Mouse (Mus musculus) kidney, postnatal 0 days (tissue): ENCODE results near the gene Sox2. TPM values are rescaled to one million over a fixed set of nuclear protein-coding genes. Genes with fewer than 3 reads are reported as not detected.
A peak's percentile ranks its signal among the peaks of the same experiment; 100 is the strongest.

Source experiments
- ATAC-seq: fragments of 200-750 bp; cut with Nextera tagmentation; replicated peaks from 2 replicates; pipeline ENCODE4 v1.8.0; 2017; ENCODE audit warnings: low read depth, moderate number of reproducible peaks, moderate TSS enrichment, moderate library complexity; ENCODE audit not compliant: low FRiP score
- DNase-seq: peaks from one replicate; pipeline ENCODE4 v3.0.0-alpha.2; 2016; ENCODE audit warnings: low spot score
- H3K27ac ChIP-seq: fragments of 300-500 bp; sonication (generic); 2 replicates; pipeline ENCODE4 v1.5.1; 2014; ENCODE audit warnings: mild to moderate bottlenecking
- H3K27me3 ChIP-seq: fragments of 300-500 bp; sonication (generic); 2 replicates; pipeline ENCODE4 v1.6.1; 2014; ENCODE audit warnings: low read length, mixed read lengths; ENCODE audit not compliant: insufficient read depth
- H3K36me3 ChIP-seq: fragments of 300-500 bp; sonication (generic); 2 replicates; pipeline ENCODE4 v1.6.1; 2014; ENCODE audit warnings: low read length, mixed read lengths; ENCODE audit not compliant: insufficient read depth
- H3K4me1 ChIP-seq: fragments of 300-500 bp; sonication (generic); replicated peaks from 2 replicates; pipeline ENCODE4 v1.6.1; 2014; ENCODE audit warnings: antibody characterized with exemption, low read length, mixed read lengths; ENCODE audit not compliant: insufficient read depth
- H3K4me2 ChIP-seq: fragments of 300-500 bp; sonication (generic); 2 replicates; pipeline ENCODE4 v1.6.1; 2014; ENCODE audit warnings: mild to moderate bottlenecking, low read length, moderate library complexity, mixed read lengths
- H3K4me3 ChIP-seq: fragments of 300-500 bp; sonication (generic); replicated peaks from 2 replicates; pipeline ENCODE4 v1.5.1; 2014; ENCODE audit warnings: low read depth, low read length
- H3K9ac ChIP-seq: fragments of 300-500 bp; sonication (generic); 2 replicates; pipeline ENCODE4 v1.6.1; 2014; ENCODE audit warnings: low read depth, low read length
- H3K9me3 ChIP-seq: fragments of 300-500 bp; sonication (generic); replicated peaks from 2 replicates; pipeline ENCODE4 v1.6.1; 2016; ENCODE audit warnings: low read length, inconsistent platforms, mixed read lengths
- CTCF ChIP-seq: IDR thresholded peaks from 2 replicates; pipeline ENCODE4 v1.5.1; 2016; ENCODE audit warnings: antibody characterized with exemption, low read depth, mild to moderate bottlenecking, moderate library complexity
- WGBS: fragments of 180-500 bp; shearing (Covaris S2); extraction: QIAGEN DNeasy Blood & Tissue Kit; methylation state at CpG from one replicate; pipeline ENCODE4 v1.1.7; 2014; 5-methylcytosine and 5-hydroxymethylcytosine counted together
- microRNA counts: library from miRNA; unstranded; fragments of <30 nt; microRNA quantifications from one replicate; lab custom pipeline; 2015
- microRNA-seq: library from miRNA; unstranded; fragments of <30 nt; microRNA quantifications from one replicate; pipeline ENCODE4, GENCODE M21; 2016
- polyA plus RNA-seq: library from polyadenylated mRNA; unstranded; fragments of >200 nt; fragmentation: Nextera tagmentation; extraction: Ambion mirVana; gene quantifications from 2 replicates; pipeline ENCODE4 v1.2.1, GENCODE M21; 2015

Sox2 gene
- polyA plus RNA-seq, 1 experiment from 2014 or later = not detected

DNA sequence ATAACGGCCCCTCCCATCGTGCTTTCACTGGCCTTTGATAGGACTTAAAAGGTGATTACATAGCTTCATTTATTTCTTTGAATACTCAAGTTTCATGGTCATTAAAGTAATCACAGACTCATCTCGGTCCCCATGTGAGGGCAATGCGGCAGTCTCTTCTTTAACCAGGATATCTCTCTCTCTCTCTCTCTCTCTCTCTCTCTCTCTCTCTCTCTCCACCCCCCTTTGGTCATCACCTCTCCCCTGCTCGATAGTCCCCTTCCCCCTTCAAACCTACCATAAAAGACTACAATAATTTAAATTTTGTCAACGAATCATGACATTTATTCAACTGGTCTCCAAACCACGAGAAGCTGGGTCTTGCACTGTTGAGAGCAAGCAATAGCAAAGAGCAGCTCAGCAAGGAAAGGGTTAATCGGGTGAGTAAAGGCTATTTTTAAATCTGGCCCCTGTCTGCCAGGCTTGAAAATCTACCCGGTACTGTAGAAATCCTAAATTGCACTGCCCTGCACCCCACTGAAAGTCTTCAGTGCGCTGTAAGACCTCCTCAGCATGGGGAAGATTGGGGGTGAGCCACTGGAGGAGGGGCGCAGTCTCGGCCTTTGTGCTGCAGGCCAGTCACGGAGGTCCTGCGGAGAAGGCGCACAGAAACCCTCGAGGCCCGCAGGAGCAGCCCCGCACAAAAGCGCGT is 41.6 kb downstream of the Sox2 start:
- Histone ChIP-seq H3K9me3 (no peaks in the 10 kb centered on the region), H3K4me3 (peak overlapping the region; percentile 15), H3K4me2 (peak overlapping the region; percentile 48), H3K36me3 (no peaks in the 10 kb centered on the region), H3K9ac (peak overlapping the region; percentile 38; the same call in 1 of the 2 replicates), H3K27ac (no peak overlapping the region), H3K27me3 (no peaks in the 10 kb centered on the region), H3K4me1 (no peaks in the 10 kb centered on the region)
- no peak for ATAC-seq
- no peak for TF ChIP-seq CTCF
- DNase-seq = peak; percentile 51
- WGBS = 8% methylated on average over 20 of the region's 20 CpGs

DNA sequence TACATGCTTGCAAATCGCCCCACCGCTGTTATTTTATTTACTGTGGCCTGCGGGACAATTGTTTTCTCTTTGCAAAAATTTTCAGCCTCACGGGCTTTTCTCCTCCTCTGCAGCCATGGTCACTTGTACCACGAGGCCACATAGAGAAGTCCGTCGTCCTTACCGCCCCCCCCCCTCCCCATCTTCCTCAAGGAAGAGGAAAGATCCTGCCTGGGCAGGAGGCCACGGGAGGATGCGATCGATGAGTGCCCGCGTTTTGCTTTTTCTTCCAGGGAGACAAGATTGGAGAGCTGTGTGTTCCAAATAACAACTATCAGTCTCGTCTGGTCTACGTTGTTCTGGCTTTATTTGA is 42.2 kb downstream of the Sox2 start:
- ATAC-seq (no peak), DNase-seq (no peak)
- TF ChIP-seq CTCF = no peak
- peak overlapping the region; percentile 38; the same call in 1 of the 2 replicates for H3K9ac ChIP-seq
- no peaks in the 10 kb centered on the region for H3K9me3 ChIP-seq
- peak overlapping the region; percentile 48 for H3K4me2 ChIP-seq
- WGBS = 23% methylated on average over 15 of the region's 15 CpGs
- no peak overlapping the region for H3K27ac ChIP-seq
- no peaks in the 10 kb centered on the region for H3K36me3 ChIP-seq
- no peaks in the 10 kb centered on the region for H3K27me3 ChIP-seq
- peak overlapping the region; percentile 15 for H3K4me3 ChIP-seq
- no peaks in the 10 kb centered on the region for H3K4me1 ChIP-seq

MicroRNAs encoded within 50 kb of the gene (microRNA counts, 519-probe panel; counts per million panel counts)
- 330 counts per million, percentile 68 among the panel's probes with 10 or more counts for microRNA mmu-miR-1897-3p (lab: Ali Mortazavi, UCI)

Small RNA genes lying within 50 kb of the gene (microRNA-seq; reads per million reads assigned to microRNA genes)
- not detected for gene Mir1897
